Mouse (Mus musculus) right cerebral cortex, adult 2 months (tissue): ENCODE measurements around the gene Lypd6b.

ENCODE experiments used
- DNase-seq, 2 experiments: peaks; one replicate each; pipeline ENCODE4 v3.0.0; 2021 to 2022; ENCODE audit warnings: low spot score in 2 of 2

Gene Lypd6b

DNA sequence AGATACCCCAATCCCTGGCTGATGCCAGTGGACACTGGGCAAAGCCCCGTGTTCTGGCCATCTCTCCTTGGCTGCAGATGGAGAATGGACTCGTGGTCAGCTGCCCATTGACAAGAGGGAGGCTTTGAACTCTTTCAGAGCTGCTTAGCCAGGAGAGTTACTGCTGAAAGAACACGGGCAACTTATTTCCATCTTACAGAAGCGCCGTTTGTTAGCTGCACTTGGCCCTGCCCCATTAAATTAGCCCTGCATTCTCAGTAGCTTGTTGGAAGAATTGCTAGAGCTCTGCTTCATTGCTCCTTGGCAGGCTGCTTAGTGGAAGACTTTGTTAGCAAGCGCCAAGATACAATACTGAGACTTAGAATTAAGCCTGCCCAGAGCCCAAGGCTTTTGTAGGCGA lies 81.6 kb downstream of the Lypd6b start:
- DNase-seq = peak; percentile 29 to 39

DNA sequence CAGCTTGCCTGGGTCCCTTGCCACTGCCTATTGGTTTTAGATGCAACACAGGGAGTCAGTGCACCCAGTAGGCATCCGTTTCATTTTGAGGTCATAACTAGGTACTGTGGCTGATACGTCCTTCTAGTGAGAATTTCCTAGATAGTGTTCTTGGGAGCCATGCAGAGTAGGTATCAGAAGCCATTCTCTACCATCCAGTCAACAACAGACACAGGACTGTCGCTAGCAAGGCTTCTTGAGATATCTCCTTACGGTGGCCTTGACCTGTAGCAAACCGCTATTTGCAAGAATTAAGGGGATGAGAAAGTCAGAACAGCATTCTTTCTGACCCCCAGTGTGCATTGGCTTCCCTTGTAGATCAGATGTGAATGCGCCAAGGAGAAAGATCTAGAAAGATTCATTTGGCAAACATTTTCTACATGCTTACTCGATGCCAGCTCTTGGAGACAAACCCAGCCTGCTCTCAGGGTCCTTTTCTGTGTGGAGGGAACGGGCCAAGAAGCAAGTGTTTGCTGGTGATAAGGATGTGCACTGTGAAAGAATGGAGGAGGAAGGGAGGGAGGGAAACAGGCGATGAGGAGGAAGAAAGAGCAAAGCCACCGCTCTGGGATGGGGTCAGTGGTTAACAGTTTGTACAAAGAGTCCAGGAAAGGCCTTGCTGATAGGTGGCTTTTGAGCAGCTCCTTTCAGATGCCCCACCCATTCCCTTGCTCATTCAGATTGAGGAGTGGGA lies 82.5 kb downstream of the Lypd6b start:
- no peak for DNase-seq

DNA sequence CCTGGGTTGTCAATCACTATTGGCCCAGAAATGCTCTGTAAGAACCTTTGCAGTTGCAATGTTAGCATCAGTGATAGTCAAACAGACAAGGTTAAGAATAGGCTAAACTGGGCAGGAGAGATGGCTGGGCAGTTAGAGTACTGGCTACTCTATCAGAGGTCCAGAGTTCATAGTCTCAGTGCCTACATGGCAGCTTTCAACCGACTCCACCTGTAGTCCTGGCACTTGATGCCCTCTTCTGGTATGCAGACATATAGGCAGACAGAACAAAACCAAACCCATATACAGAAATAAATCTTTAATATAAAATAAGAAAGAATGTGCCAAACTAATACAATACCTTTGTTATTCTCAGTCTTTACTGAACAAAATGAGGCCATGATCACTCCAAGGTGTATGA lies 83.5 kb downstream of the Lypd6b start:
- no peak for DNase-seq

DNA sequence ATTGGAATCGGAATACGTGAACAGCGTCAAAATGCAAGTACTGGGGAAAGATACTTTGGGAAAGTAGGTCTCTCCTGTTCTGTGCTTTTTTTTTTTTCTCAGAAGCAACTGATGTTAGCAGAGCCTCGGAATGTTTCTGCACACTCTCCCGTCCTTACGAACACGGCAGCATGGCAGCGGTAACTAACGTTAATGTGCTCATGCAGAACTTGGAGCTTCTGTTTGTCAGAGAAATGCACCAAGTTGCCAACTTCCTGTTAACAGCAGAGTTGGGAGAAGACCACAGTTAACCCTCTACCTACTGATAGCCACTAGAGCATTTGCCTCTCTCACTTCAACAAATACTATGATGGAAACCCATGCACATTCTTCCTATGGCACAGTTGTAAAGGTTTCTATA lies 93.0 kb downstream of the Lypd6b start:
- DNase-seq = peak in 1 of 2 experiments; percentile 10

DNA sequence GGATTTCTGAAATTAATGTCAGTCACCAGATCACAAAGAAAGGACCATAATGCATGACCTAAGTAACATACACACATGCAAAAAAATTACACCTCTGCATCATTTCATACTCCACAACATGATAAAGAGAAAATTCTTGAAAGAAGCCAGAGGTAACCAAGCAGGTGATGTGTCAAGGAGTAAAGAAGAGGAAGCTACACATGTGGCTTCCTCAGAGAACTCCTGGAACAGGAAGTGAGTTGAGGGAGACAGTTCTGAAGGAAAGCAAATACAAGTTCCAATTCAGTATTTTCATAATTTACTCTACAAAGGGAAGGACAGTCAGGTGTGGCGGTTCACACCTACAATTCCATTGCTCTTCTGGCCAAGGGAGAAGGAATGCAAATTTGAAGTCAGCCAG lies 93.5 kb downstream of the Lypd6b start:
- DNase-seq = no peak

DNA sequence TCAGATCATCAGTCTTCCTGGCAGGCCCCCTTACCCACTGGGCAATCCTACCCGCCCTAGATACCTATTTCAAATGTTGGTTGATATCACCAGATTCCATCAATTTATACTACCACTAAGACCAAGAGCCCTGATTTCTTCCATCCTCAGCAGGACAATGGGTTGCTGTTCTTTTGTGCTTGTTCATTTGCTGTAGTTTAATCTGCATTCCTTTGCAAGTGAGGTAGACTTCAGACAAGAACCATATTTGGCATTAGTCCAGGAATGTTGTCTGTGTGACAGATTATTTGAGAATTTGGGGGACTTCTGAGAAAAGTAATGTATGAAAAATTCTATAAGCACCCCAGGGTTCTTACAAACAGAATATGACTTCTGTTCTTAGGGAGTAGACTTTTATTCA lies 95.0 kb downstream of the Lypd6b start:
- DNase-seq = no peak

DNA sequence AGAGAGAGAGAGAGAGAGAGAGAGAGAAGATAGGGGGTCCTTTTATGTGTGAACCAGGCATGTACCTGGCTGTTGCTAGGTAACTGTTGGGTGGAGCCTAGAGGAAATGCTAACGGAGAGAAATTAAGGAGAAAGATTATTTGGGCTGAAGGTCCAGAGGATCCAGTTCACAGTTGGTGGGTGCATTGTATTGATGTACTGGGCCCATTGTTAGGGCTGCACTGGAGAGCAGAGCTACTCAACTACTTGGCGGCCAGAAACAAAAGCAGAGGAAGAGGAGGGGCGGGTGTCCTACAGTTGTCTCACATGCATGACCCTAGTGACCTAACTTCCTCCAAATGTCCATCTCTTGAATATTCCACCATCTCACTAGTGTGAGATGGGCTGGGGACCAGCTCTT lies 96.5 kb downstream of the Lypd6b start:
- no peak for DNase-seq

DNA sequence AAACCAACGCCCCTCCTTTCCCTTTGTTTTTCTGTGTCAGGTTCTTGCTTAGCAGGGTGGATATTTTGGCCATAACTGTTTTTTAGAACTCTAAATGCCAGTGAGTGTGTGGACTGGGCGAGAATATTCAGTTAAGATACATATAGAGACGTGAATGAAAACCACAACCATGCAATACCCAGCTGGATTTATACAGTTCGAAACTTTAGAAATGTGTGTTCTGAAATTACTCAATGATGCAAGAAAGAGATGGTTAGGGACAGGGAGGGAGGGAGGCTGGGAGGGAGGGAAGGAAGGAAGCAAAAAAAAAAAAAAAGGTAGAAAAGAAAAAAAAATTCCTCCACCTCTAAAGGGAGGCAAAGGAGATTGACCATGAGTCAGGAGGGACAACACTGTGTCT lies 98.7 kb downstream of the Lypd6b start:
- no peak for DNase-seq

DNA sequence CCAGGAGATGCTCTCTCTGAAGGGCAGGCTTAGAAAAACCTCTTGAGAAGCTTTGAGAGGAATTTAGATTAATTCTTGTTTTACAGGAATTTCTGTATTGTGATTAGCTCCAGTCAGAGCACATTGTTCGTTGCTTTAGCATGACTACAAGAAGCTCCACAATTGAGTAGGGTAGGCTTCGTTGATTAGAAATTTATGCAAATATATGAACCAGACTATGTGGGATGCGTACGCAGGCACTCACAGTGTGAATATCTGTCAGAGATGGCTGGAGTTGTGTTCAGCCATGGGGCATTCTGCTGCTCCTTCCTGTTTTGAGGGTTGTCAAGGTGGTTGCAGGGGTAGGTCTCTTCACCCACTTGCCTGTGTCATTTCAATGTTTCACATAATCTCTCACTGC lies 100.9 kb downstream of the Lypd6b start:
- no peak for DNase-seq

DNA sequence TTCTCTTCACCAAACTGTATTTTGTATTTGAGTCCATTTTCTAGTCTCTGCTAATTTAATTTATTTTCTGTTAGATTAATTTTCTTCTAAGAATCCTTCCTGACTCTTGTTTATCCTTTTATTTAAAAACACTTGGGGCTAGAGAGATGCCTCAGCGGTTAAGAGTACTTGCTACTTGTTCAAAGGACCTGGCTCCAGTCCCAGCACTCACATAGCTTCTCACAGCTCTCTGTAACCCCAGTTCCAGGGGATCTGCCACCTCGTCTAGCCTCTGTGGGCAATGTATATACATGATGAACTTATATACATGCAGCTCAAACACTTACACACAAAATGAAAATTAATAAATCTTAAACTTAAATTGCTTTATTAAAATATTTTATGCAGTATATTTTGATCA lies 103.2 kb downstream of the Lypd6b start:
- DNase-seq = no peak

DNA sequence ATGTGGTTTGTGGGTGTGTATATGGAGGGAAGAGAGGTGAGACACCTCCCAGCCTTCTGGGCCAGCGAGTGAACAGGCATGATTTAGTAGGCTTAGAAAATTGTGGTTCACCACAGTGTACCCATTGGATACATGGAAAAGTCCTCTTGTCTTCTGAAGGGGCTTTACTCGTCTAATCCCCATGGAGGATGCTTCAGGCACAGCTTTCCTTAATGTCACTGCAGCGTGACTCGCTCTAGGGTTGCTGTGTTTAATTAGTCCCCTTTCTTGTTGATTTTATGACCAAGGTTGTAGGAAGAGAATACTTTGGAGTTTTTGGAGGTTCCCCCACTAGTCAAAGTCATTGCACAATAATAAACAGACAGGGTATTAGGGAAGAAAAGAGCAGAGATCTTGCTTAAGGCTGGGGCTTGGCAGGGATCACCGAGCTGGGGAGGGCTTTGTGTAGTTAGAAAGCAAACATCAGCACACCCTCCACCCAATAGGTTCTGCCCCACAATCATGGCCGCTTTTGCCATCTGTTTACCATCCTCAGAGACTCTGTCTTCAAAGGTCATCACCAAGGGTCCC lies 122.4 kb downstream of the Lypd6b start:
- no peak for DNase-seq

DNA sequence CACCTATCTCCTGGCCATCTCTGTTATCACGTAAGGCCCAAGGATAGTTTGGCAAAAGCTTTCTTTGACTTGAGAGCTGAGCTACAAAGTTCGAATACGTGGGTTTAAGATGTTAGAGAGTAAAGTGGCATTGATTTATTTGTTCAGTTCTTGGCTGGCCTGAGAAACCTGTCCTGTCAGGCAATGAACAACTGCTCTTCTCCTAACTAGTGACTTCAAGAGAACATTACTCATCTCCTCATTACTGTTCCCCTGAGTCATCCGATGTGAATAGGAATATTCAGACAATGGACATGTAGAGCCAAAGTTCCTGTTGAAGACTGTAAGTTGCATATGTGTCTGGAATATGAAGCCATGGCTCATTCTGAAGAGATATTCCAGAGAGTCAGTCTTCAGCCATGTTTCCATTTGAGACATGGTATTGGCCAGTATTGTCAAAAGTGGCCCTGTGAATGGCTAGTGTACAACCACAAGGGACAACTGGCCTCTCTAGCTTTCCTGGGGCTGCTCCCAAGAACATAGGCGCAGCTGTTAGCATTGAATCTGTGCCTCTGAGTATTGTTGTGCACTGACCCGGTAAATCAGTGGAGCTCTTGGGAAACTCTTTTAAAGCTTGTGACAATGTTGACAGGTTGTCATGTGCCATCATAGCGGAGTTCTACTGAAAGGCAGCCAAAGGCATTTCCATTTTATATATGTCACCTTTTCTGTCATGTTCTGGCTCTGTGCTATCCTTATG lies 124.0 kb downstream of the Lypd6b start:
- no peak for DNase-seq

DNA sequence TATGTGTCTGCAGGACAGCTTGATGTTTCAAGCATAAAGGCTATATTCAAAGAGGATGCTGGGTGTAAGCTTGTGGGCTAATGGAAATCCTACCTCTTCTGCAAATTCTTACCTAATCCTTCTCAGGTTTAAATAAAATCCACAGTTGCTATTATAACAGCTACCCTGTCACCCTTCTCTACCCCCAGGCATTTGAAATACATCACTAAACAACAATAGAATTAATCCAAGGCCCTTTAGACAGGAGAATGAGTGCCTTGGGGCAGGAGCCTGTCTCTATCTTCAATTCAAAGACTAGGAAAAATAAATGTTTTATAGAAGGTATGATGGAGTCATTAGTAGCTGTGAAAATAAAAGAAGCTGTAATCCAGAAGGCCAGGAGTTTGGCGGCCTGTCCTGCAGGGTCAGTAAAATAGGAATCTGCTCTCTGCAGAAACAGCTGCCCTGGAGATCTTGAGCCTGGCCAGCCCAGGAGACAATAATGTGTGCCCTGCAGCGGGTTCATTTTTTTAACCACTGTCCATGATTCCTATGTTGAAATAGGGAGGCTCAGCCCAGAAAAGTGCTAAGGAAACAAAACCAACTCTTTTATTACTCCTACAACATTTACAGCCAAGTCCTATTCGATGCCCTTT lies 124.9 kb downstream of the Lypd6b start:
- no peak for DNase-seq

DNA sequence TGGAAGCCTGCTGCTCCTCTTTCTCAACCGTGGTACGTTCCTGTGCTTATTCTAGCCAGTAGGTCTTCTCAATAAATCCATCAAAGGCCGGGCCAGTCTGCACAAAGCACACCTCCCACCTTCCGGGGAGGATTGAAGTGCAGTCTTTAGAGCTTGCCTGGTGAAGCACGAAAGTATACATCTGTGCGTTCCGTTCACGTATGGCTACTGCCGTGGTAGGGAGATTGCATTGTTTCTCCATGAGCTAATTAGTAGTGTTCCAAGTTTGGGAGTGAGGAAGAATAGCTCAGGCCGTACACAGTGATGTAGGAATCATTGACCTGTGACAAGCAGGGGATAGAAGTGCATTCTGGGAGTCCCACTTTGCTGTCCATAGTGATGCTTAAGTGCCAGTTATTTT lies 130.0 kb downstream of the Lypd6b start:
- no peak for DNase-seq

DNA sequence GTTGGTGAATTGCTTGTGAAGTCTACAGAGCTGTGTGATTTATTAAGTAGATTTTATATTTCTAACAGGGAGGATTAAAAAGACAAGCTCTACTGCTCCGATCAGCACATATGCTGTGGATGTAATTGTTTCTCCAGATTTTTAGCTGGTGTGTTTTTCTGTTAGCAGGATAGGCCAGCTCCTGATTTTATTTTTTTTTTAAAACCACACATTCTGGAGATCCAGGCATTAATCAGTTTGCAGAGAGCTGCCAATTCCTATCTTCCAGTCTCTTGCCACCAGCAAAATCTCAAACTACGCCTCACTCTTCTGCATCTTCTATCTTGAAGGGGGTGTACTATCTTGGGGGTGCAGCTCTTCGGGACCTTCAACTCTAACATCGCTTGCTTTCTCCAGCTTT lies 130.6 kb downstream of the Lypd6b start:
- DNase-seq = no peak

DNA sequence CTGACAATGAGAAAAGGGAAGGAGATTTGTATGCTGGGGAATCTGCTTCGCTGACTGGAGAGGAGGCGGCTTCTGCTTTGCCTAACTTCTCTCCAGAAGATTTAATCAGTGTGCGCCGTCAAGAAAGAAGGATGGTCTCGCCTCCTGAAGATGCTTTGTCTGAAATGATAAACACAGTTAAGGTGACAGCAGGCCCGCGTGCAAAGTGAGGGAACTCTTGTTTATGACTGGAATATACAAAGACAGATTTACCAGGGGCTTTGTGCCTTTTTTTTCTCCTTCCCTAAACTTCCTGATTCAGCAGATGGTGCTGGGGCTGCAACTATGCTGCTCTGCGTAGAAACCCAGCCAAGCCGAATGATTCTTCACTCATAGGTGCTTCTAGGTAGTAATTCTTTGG lies 131.2 kb downstream of the Lypd6b start:
- DNase-seq = peak; percentile 10 to 11

DNA sequence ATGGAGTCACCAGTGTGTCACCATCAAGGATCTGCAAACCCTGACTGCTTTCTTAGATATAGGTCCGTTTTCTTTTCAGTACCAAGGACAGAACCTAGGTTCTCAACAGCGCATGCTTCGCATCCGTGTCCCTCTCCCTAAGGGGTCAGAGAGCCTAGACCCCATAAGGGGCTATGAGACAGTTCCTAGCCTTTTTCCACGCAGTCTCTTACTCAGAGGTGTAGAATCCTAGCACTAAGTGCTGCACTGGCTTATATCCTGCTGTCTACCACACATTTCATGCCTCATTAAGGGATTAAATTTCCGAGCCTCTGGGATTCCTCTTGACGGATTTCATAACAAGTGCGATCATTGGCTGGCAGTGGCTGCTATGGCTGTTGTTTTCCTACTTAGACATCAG lies 134.5 kb downstream of the Lypd6b start:
- no peak for DNase-seq

DNA sequence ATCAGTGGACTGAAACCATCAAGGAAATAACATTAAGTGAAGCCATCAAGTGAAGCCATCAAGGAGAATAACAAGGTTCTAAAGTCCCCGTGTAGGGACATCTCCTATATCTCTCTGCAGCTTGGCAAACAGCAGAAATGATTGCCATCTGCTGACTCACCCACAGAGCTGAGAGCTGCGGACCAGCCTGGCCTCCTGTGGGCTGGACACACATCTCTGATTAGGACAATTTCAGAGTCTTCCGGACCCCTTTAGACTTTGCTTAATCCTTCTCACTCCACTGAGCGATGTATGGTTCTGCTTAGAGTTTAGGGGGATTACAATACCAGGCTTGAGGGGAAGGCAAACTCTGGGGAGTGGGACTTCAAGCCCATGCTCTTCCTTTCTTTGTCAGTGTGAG lies 135.3 kb downstream of the Lypd6b start:
- DNase-seq = no peak

DNA sequence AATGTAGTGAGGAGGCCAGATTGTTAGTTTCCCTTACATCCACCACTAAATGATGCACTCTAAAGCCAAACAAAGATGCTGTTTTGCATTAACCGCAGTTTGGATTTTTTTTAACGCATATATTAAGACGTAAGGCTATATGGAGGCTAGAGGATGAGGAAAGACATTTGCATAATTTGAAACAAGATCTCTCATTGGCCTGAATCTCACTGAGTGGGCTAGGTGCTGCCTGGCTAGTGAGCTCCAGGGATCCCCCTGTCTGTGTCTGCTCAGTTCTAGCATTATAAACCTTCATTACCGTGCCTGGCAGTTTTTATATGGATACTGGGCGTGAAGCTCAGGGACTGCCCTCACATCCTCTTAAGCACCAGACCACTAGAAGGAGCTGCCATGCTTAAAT lies 138.7 kb downstream of the Lypd6b start:
- DNase-seq = no peak

DNA sequence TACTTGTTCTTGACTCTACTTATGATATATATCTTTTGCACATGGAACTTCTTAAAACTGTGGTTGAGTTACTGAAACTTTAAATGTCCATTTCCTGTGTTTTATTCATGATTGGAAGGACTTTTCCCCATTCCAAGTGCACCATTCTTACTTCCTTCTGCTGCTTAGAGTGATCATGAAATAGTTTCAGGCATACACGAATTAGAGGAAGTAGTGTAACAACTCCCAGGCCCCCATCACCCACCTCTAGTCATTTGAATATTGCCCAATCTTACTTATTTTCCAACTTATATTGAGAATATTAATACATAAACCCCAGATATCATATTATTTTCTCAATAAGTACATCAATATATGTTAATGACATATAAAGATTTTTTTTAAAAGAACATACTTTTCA lies 139.9 kb downstream of the Lypd6b start:
- DNase-seq = no peak

DNA sequence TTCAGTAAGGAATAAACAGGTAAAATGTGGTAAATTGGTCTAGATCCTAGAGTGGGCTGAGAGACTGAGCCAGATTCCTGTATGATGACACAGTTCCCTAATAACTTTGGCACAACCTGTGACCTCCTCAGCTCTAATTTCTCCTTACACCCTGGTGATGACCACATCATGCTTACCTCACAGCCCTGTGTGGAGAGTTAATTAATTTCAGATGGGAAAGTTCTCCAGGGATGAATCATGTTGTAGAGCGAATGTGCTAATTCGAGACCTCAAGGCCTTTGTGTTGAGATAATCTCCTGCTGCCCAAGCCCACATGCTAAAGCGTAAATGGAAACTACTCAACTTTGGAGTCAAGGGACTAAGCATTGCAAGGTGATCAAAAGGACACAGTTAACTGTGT lies 142.4 kb downstream of the Lypd6b start:
- DNase-seq = no peak

DNA sequence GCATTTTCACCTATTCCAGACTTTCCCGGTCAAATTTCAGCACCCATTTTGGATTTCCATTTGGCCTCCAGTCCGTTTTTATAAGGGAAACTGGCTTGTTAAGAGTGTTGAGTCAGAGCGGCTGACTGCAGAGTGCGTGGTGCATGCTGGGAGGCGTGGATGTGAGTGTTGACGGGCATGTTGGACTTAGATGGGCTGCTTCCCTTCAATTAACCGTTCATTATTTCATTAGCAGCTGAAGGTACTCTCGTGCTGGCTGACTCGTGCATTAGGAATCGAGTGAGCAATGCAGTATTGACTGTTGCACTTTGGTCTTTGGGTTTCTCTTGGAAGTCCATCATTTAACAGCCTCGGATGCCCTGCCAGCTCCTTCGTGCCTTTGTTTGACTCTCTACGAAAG lies 150.1 kb downstream of the Lypd6b start:
- DNase-seq = no peak

DNA sequence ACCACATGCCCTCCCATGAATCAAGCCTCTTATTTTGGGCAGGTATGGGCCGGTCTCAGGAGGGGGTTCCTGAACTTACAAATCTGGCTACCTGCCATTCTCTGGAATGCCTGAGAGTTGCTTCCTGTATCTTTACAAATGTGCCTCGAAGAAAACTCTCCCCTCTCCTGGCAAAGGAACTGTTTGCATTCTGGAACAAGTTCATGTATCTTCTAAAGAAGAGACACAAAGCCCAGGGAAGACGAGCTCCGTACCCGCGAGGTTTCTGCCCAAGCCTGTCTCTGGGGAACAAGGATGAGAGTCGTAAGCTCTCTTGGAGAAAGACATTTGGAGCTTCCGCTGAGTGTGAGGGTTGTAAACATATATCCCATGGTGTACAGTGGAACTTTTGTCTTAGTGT lies 150.8 kb downstream of the Lypd6b start:
- no peak for DNase-seq
